Mouse (Mus musculus): ENCODE measurements at regions not wholly inside any gene's neighbourhood (a gene's known extent, or its start where the extent isn't known, plus 50 kb on each side); places are given as distances from the start of the nearest gene placed in this dataset.

DNA sequence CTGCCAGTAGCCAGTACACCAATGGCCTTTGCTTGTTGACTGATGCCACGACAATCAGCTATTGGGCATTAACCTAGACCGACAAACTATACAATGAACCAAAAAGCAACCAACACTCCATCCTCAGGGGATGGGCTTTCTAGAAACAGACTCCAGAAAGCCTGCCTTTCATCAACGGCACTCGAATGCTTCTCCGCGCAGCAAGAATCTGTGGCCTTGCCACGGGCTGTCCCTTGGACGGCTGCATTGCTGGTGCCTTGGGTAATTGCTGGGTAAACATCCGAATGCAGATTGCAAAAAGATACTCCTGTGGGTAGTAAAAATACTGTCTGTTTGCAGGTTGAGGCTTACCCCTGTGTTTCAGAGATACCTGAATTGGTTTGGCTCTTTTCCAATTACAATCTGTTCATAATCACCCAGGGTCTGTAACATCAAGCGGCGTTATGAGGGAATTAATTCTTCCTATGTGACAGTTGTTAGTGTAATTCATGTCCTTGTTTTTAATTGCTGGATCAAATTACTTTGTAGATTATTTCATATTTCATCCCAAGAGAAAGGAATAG, 319.0 kb upstream of the Kif2a start:
- TF ChIP-seq CTCF (IDR thresholded peaks at IDR 0.05; ENCODE audit: low read depth) (no peak), EP300 (IDR thresholded peaks at IDR 0.05; ENCODE audit: low read depth) (no peak)
